Mouse (Mus musculus) Patski (cell line): ENCODE results near the gene Slc6a17. TPM values are rescaled to one million over a fixed set of nuclear protein-coding genes. Genes with fewer than 3 reads are reported as not detected.

Experiments
- ATAC-seq: fragments of 100-300 bp; one replicate; pipeline ENCODE4 v1.8.0; 2021
- CTCF ChIA-PET: fragments of 350-600 bp; sonication (Branson Sonifier 250); formaldehyde crosslinking; loops from one replicate; lab custom pipeline; 2022; ENCODE audit warnings: inconsistent platforms; lab: Charles Lee
- POLR2A ChIA-PET: fragments of 350-600 bp; sonication (Branson Sonifier 250); formaldehyde crosslinking; loops from one replicate; lab custom pipeline; 2022; ENCODE audit warnings: antibody characterized with exemption, inconsistent platforms; lab: Charles Lee
- DNase-seq: peaks from one replicate; pipeline ENCODE4 v3.0.0-alpha.2; 2011; ENCODE audit warnings: low read depth, low spot score
- H3K27me3 ChIP-seq: fragments of 371-371 bp; one replicate; pipeline ENCODE4 v1.5.1; 2021
- CTCF ChIP-seq: fragments of 100-300 bp; IDR thresholded peaks from one replicate; pipeline ENCODE4 v1.5.1; 2021
- in situ Hi-C: fragments of 300-500 bp; cut with MboI; formaldehyde crosslinking; loops from 3 replicates; pipeline ENCODE4 v1.11.1; 2018; ENCODE audit warnings: low pct_unique_long_range_greater_than_20kb, mixed read lengths
- polyA plus RNA-seq: library from polyadenylated mRNA; unstranded; gene quantifications from one replicate; pipeline ENCODE4 v1.2.3, GENCODE M21; 2021

Gene Slc6a17
- polyA plus RNA-seq, 1 experiment from 2014 or later = 25.5 TPM

DNA sequence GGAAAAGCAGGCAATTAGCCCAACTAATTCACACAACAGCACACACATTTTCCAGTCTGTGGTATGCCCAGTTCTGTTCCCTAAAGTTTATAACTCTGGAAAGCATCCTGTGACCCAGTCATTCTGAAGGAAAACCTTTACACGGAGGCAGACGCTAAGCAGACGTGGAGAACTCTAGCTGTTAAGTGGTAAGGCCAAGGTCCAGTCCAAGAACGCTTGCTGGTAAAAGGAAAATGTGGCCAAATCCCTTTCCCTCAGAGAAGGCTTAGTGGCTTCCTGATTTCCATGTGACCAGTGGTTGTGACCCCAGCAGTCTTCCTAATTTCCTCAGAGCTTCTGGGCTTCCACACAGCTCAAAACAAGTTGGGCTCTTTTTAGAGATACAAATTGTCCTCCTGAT lies 11.3 kb downstream of the Slc6a17 start:
- in situ Hi-C loops = no loop called here
- no peak for DNase-seq
- ChIA-PET CTCF (interaction anchor here (0.8 to 3.4 kb wide), 10 partner anchors 9 to 49 kb away, joined by 3 to 19 read pairs (median 5); no protein-coding TSS in a partner anchor), POLR2A (interaction anchor here (0.7 to 1.0 kb wide), 2 partner anchors 27 to 62 kb away, joined by 3 to 4 read pairs; no protein-coding TSS in a partner anchor)
- no peaks in the 10 kb centered on the region for H3K27me3 ChIP-seq
- no peak for TF ChIP-seq CTCF
- ATAC-seq = peak; percentile 17

DNA sequence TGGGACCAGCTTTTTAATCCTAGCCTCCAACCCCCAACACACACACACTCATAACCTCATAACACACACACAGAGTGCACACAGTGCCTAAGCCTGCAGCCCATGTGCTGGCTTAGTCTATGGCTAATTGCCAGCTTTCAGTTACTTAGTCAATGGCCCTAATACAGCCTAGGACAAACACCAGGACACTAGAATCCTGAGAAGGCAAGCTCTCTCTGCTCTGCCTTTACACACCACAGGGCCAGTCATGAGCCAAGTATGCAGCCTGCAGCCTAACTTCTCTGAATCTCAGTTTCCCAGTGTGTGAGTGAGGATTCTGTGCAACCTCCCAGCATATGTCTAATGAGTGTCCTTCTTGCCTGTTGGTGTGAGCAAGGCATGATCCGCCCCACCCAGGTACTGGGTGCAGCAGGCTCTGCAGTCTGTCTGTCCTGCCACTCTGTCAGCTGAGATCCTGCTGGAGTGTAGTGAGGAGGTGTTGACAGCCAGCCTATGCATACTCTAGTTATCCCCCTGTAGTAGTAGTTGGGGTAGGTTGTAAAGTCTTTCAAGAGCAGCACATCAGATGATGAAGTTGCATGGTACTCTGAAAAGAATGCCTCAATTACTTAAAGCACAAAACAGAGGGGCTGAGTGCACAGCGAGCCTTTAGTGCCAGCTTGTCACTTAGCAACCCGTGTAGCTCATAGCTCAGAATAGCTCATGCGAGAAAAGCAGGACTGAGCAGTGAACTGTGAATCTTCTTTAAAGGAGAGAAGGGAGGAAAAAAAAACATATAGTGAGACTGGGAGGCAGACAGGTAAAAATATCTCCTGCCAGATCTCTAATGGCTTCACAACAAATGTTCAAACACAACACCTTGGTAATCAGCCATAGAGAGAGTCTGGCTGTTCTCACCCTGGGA lies 12.1 kb downstream of the Slc6a17 start:
- peak; percentile 72 for DNase-seq

DNA sequence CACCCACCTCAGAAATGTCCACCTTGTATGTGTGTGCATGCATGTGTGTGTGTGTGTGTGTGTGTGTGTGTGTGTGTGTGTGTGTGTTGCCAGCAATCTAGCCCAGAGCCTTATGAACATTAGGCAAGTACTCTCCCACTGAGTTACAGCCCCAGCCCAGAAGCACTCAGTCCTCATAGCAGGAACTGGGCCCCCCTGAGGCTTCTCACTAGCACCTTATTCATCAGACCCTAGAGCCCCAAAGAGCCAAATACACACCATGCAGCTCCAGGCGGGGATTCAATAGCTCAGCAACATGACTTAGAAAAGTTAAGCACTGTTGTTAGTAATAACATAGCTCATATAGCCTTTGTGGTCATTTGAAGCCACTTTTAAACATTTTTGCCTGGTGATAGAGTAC lies 13.3 kb downstream of the Slc6a17 start:
- no peak for TF ChIP-seq CTCF
- ChIA-PET POLR2A (interaction anchor here (0.6 to 1.0 kb wide), 2 partner anchors 32 to 269 kb away, joined by 3 to 4 read pairs; no protein-coding TSS in a partner anchor), CTCF (interaction anchor here (0.8 to 3.2 kb wide), 13 partner anchors 9 to 109 kb away, joined by 3 to 19 read pairs (median 4); partner anchors contain the start of gene Slc6a17)
- ATAC-seq (no peak), DNase-seq (no peak)
- no peaks in the 10 kb centered on the region for H3K27me3 ChIP-seq
- in situ Hi-C loops = no loop called here

More for the DNA sequence above, 12.1 kb downstream of the Slc6a17 start:
- in situ Hi-C loops = no loop called here
- TF ChIP-seq CTCF = no peak
- ChIA-PET CTCF (interaction anchor here (0.5 to 3.4 kb wide), 14 partner anchors 8 to 502 kb away, joined by 3 to 19 read pairs (median 4); no protein-coding TSS in a partner anchor), POLR2A (interaction anchor here (1.2 kb wide), 1 partner anchor 9 kb away, joined by 3 read pairs; no protein-coding TSS in a partner anchor)
- H3K27me3 ChIP-seq = no peaks in the 10 kb centered on the region
- peak; percentile 95 for ATAC-seq

DNA sequence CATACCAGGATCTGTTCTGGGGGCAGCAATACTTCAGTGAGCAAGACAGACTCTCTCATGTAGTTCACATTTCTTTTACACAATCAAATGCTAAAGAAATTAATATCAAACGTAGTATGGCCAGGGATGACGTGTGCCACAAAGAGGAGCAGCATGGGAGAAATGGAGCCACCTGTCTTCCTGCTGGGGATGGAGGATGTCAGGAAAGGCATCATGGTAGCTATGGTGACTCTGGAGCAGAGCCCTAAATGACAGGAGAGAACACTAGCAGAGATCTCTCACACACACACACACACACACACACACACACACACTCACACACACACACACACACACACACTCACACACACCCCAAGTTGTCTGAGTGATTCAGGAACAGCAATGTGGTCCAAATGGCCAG lies 14.1 kb downstream of the Slc6a17 start:
- DNase-seq (no peak), ATAC-seq (no peak)
- ChIA-PET POLR2A (interaction anchor here (0.6 to 1.0 kb wide), 2 partner anchors 33 to 268 kb away, joined by 3 to 4 read pairs; no protein-coding TSS in a partner anchor), CTCF (interaction anchor here (0.9 to 3.2 kb wide), 10 partner anchors 8 to 101 kb away, joined by 3 to 19 read pairs (median 3); partner anchors contain the start of gene Slc6a17)
- no peaks in the 10 kb centered on the region for H3K27me3 ChIP-seq
- no peak for TF ChIP-seq CTCF
- in situ Hi-C loops = no loop called here

DNA sequence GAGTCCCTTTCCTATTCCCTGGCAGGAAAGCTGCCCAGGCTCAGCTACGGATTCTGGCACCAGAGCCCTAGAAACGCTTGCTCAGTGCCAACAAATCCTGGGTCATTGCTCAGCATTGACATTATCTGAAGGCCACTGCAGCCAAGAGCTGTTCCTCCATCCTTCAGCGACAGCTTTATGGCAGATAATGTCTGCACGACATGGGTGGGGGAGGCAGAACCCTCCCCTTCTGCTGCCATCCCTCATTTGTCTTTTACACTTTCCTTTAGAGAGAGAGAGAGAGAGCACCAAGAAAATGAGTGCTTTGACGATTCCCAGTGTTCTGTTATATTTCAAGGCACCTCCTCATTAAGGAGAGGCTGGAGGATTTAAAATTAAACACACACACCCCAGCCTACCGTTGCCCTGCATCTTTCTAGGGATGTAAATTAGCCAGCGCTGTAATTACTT lies 16.1 kb downstream of the Slc6a17 start:
- no peaks in the 10 kb centered on the region for H3K27me3 ChIP-seq
- ChIA-PET CTCF (interaction anchor here (1.1 to 2.2 kb wide), 4 partner anchors 9 to 49 kb away, joined by 3 to 12 read pairs (median 6); no protein-coding TSS in a partner anchor), POLR2A (no interaction called here)
- DNase-seq = no peak
- ATAC-seq = no peak
- no peak for TF ChIP-seq CTCF
- in situ Hi-C loops = no loop called here

DNA sequence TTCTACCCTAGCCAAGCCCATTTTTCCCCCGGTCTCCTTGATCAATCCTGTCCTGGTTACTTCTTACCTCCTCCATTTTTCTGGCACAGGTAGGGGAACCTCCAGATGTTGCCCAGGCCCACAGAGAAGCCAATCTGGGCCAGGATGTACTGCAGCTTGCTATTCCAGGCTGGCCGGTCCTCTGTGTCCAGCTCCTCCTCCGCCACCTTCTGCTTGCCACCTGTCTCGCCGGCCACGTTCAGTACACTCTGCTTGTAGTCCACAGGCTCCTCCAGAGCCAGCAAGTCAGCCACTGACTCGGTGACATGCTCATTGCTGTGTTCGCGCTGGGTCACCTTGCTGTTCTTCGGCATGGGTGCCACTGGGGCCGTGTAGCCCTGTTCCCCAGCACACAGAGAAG lies 17.5 kb downstream of the Slc6a17 start:
- TF ChIP-seq CTCF = no peak
- CTCF ChIA-PET = interaction anchor here (1.2 kb wide), 1 partner anchor 28 kb away, joined by 5 read pairs; no protein-coding TSS in a partner anchor

DNA sequence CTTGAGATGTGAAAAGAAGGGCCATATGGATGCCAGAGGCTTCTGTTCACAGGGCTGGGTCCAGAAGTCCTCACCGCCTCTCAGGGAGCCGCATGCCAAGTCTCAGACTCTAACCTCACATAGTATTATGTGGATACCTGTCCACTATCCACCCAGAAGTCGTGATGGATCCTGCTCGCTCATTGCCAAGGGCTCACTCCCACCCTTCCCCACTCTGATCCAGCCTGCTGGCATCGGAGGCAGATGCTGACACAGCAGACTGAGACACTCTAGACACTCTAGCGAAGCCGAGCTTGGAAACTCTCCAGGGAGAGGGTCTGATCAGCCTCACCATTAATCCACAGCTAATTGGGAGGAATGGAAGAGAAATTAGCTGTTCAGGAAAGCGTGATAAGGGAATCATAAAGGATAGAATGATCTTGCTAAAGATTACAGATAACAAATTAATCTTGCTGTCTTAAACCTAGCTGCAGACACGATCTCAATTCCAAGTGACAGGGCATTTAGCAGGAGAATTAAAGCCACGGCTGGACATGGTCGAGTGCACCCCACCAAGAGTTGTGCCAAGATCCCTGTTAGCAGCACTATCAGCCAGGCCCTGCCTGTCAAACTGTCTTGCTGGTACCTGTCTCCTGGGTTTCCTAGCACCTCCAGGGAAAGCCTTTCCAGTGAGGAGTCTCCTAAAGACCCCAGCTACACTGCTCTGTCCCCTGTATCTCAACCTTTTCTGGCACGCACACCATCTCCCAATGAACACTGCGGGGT lies 21.6 kb downstream of the Slc6a17 start:
- in situ Hi-C loops = no loop called here
- TF ChIP-seq CTCF = no peak
- CTCF ChIA-PET = interaction anchor here (0.9 to 1.5 kb wide), 4 partner anchors 8 to 17 kb away, joined by 3 to 4 read pairs (median 3); no protein-coding TSS in a partner anchor
- no peaks in the 10 kb centered on the region for H3K27me3 ChIP-seq
- POLR2A ChIA-PET = interaction anchor here (1.3 kb wide), 1 partner anchor 9 kb away, joined by 3 read pairs; no protein-coding TSS in a partner anchor
- peak; percentile 31 for ATAC-seq
- no peak for DNase-seq

More for the DNA sequence above, 17.5 kb downstream of the Slc6a17 start:
- DNase-seq = no peak
- no peaks in the 10 kb centered on the region for H3K27me3 ChIP-seq
- in situ Hi-C loops = no loop called here
- POLR2A ChIA-PET = no interaction called here
- no peak for ATAC-seq

DNA sequence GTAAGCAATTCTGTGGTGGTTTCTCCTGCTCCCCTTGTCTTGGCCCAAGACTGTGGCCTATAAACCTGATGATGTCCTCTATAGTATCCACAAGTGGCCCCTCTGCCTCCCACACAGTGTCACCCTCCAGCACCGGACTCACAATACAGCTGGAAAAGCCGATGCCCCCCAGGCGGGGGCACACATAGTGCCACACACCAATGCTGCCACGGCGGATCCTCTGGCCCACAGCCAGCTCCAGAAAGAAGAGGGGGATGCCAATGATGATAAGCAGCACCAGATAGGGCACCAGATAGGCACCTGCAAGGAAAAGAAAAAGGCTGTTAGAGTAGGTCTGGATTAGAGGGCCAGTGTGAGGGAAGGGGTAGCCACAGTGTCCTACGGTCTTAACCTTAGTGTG lies 22.3 kb downstream of the Slc6a17 start:
- ChIA-PET POLR2A (no interaction called here), CTCF (interaction anchor here (0.9 to 1.5 kb wide), 6 partner anchors 9 to 18 kb away, joined by 3 to 4 read pairs (median 3); no protein-coding TSS in a partner anchor)
- in situ Hi-C loops = no loop called here
- ATAC-seq = no peak
- DNase-seq = no peak
- no peaks in the 10 kb centered on the region for H3K27me3 ChIP-seq
- TF ChIP-seq CTCF = no peak

DNA sequence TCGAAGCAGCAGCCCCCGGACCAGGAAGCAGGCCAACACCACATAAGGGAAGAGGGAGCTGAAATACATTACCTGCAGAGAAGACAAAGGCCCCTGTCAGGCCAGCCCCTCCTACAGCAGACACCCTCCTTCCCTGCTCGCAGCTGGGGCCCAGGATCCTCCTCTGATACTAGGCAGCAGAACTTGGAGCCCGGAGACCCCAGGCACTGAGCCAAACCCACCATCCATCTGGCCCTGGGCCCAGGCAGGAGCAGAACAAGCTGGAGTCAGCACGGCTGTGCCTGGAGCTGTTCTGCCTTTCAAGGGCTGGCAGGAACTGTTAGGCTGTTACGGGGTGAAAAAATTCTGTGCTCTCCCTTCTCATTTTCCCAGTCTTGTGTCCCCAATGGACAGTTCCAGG lies 26.4 kb downstream of the Slc6a17 start:
- TF ChIP-seq CTCF = no peak
- POLR2A ChIA-PET = no interaction called here
- H3K27me3 ChIP-seq = no peaks in the 10 kb centered on the region
- no peak for ATAC-seq
- in situ Hi-C loops = no loop called here
- DNase-seq = no peak
- CTCF ChIA-PET = interaction anchor here (1.2 to 1.3 kb wide), 2 partner anchors 8 to 14 kb away, joined by 3 to 7 read pairs; no protein-coding TSS in a partner anchor
